Mouse (Mus musculus) thymus, postnatal 36 days (tissue): Measurements from ENCODE around the gene Ndc80.
A peak's percentile ranks its signal among the peaks of the same experiment; 100 is the strongest.
"Not testable (repeated sequence)": the region's sequence is repeated elsewhere in the genome, so short reads cannot be mapped to it uniquely, and the experiment has no call there.

Experiments
- DNase-seq, 2 experiments: peaks; one replicate each; pipeline ENCODE4 v3.0.0; 2022; ENCODE audit warnings: mixed read lengths in 2 of 2

The Ndc80 gene

DNA sequence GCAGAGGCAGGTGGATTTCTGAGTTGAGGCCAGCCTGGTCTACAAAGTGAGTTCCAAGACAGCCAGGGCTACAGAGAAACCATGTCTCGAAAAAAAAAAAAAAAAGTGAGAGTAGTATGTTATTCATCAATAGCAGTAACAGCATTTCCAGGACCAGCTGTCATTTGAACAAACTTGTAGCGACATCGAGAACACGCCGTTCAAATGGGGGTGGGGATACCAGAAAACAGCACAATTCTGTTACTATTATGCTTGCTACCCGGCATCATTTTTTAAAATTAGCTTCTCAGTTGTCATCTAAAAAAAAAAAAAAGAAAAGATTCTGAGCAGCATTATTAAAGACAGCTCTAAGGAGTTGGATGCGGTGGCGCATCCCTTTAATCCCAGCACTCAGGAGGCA, 49.2 kb downstream of the Ndc80 start:
- DNase-seq = no peak

DNA sequence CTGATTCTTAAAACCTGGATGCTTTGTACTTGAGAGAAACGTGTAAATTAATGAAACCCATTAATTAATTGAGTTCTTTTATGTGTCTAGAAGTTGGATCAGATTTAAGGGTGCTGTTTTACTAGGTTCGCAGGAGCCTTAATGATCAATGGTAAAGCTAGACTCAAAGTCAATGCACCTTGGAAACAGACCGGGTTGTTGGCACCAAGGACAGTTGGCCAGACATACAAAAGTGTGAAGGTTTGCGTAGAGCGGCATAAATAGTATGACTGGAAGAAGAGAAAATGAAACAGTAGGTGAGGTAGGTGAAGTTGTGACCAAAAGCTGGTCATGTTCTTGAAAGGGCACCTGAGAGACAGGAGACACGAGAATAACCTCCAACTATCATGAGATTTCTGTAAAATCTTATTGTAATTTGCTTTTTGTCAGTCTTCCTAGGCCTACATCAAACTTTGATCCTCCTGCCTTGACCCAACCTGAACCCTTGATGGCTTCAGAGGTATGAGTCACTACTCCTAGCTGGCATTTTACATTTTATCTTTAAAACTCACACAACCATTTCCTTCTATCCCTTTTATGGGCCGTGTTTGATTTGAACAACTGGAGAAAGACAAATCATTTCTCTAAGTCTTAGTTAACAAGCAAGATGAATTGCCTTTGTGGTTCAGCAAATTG, 50.2 kb downstream of the Ndc80 start:
- DNase-seq = no peak

DNA sequence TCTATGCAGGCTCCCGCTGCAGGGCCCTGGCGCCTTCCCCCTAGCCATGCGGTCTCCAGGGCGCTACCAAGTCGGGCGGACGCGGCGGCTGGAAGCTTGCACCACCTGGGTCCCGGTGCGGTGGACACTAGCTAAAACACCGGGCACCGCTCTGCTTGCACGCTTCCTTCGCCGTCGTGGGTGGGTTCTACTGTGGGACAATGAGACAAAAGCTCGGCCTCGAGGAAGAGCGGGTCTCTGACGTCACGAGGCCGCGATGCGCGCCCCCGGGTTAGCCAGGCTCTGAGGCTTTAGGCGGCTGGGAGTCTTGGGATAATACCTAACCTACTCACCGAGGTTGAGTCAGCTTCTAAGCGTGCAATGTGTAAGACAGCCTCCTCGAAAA, 51.0 kb downstream of the Ndc80 start:
- DNase-seq = peak; percentile 72 to 79

DNA sequence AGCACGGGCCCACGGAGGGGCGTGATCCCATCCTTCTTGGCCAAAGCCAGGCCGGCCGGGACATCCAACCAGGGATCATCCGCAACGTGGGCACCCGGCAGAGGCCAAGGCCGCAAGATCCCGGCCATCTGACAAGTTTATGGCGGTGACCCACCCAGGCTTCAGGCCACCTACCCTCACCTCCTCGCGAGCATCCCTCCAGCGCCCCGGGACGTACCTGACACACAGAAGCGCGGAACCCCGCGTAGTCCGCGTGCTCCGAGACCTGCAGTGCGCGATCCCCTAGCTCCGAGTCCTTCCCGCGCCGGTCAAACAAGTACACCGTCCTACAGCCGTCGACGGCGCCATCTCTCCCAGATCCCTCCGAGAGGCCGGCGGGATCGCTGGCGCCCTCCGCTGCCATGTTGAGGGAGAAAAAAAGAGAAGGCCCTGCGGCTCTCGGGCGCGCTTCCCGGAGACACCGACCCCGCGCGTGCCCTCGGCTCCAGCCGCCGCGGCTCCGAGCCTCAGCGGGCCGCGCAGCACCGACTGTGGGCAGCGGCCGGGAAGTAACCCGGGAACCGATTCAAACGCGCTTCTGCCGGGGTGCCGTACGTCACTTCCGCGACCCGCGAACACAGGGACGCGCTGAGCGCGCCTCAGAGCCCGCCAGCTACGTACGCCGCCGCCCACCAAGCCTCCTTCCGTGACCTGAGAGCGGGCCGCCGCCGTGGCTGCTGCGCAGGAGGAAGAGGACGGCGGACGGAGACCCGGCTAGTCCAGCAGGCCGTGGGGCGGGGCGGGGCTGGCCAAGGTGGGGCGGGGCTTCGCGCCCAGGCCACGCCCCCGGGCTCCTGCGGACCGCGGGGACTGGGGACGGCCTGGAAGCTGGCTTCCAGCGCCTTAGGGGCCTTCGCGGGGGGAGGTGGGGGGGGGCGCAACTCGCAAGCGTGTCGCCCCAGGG, 51.6 kb downstream of the Ndc80 start, which contains the start of gene Smchd1:
Smchd1 (minus strand) TSS at position 582 of the 943 bp plus-strand sequence.
- DNase-seq = peak; percentile 91 to 95

DNA sequence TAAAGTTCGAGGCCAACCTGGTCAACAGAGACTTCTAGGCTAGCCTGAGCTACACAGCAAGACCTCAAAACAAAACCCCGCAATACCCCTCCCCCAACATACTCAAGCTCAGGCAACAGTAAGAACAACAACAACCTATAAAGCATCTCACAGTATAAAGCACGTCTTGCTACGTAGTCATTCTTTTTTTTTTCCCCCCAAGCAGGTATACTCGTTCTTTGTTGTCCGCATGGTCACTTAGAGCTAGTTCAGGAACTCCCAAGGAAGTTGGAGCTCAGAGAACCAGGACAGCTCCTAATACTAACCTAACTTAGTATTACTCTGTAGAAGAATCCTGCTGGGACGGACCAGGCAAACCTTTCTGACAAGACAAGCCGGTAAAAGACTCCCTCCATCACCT, 52.5 kb downstream of the Ndc80 start:
- DNase-seq = no peak

DNA sequence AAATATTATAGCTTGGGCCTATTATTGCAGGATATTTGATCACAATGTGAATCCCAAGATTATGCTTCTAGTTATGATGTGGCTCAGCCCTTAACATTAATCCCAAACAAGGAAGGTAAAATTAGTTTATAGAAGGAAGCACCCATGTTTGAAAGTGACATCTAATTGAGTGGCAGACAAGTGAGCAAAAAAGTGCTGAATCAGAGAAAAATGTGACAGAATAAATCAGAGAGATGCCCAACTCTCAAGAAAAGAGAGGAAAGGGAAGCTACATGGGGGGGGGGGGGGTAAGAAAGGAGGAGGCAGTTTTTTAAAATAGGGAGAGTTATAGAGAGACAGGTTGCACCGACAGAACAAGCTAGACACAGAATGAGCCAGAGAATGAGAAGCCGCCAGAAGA, 55.4 kb downstream of the Ndc80 start:
- DNase-seq = no peak

DNA sequence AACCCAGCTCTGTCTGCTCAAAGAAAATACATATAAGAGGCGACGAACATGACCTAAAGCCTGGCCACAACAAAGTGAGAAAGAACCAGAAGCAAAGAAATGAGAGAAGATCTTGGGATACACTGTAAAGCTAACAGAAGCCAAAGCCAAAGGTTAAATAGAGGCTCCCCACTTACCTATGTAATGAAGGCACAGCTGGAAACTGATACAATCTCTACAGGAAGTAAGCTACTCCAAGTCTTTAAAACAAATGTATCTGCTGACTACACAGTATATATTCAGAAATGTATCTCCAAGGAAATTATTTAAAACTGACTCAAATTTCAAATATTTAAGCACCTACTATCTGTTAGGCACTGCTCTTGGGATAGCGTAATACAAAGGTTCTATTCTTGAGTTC, 66.3 kb downstream of the Ndc80 start:
- no peak for DNase-seq

DNA sequence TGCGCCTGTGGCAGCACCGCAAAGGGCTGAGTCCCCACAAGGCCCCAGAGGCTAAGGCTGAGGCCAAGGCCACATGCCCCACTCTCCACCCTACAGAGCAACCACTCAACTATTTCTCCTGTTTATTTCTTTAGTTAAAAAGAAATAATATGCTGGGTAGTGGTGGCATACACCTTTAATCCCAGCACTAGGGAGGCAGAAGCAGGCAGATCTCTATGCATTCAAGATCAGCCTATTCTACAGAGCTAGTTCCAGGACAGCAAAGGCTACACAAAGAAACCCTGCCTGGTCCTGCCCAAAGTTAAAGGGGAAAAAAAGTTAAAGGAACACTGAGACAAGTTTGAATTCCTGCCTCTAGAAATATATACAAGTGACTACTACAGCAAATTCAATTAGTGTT, 66.8 kb downstream of the Ndc80 start, which contains the start of gene Gm4707:
Gm4707 (minus strand) TSS at position 101 of the 400 bp plus-strand sequence.
- DNase-seq = no peak

DNA sequence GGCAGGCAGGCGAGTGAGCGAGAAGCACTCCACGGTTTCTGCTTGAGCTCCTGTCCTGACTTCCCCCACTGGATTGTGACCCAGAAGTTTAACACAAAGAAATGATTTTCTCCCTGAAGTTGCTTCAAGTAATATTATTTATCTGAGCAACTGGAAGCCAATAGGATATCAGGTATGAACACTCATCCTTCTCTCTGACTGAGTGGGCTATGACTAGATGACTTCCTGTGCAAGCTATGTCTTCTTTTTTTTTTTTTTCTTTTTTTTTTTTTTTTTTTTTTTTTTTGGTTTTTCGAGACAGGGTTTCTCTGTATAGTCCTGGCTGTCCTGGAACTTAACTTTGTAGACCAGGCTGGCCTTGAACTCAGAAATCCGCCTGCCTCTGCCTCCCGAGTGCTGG, 69.3 kb downstream of the Ndc80 start:
- not testable (repeated sequence) for DNase-seq
